Mouse (Mus musculus) stomach, postnatal 0 days (tissue): ENCODE results near the gene Urm1. TPM values are rescaled to one million over a fixed set of nuclear protein-coding genes. Genes with fewer than 3 reads are reported as not detected.

ENCODE experiments used
- ATAC-seq: fragments of 200-750 bp; cut with Nextera tagmentation; 2 replicates; pipeline ENCODE4 v1.8.0; 2017; ENCODE audit not compliant: low FRiP score, low TSS enrichment
- DNase-seq: peaks from one replicate; pipeline ENCODE4 v3.0.0-alpha.2; 2016; ENCODE audit warnings: low spot score
- H3K27ac ChIP-seq: fragments of 300-500 bp; sonication (generic); replicated peaks from 2 replicates; pipeline ENCODE4 v1.5.1; 2014; ENCODE audit warnings: mild to moderate bottlenecking, control low read depth
- H3K27me3 ChIP-seq: fragments of 300-500 bp; sonication (generic); 2 replicates; pipeline ENCODE4 v1.6.1; 2014; ENCODE audit warnings: low read length; ENCODE audit not compliant: control insufficient read depth, insufficient read depth
- H3K36me3 ChIP-seq: fragments of 300-500 bp; sonication (generic); 2 replicates; pipeline ENCODE4 v1.6.1; 2014; ENCODE audit warnings: low read length, mixed read lengths; ENCODE audit not compliant: control insufficient read depth, insufficient read depth
- H3K4me1 ChIP-seq: fragments of 300-500 bp; sonication (generic); replicated peaks from 2 replicates; pipeline ENCODE4 v1.6.1; 2014; ENCODE audit warnings: antibody characterized with exemption; ENCODE audit not compliant: control insufficient read depth, insufficient read depth
- H3K4me2 ChIP-seq: fragments of 300-500 bp; sonication (generic); replicated peaks from 2 replicates; pipeline ENCODE4 v1.6.1; 2014; ENCODE audit warnings: low read depth, mild to moderate bottlenecking, control low read depth, moderate library complexity
- H3K4me3 ChIP-seq: fragments of 300-500 bp; sonication (generic); 2 replicates; pipeline ENCODE4 v1.5.1; 2014; ENCODE audit warnings: low read depth, low read length, control low read depth
- H3K9ac ChIP-seq: fragments of 300-500 bp; sonication (generic); 2 replicates; pipeline ENCODE4 v1.6.1; 2014; ENCODE audit warnings: mild to moderate bottlenecking, low read length, control low read depth, mixed read lengths
- H3K9me3 ChIP-seq: fragments of 300-500 bp; sonication (generic); 2 replicates; pipeline ENCODE4 v1.6.1; 2016; ENCODE audit warnings: low read length; ENCODE audit not compliant: control insufficient read depth
- CTCF ChIP-seq: IDR thresholded peaks from 2 replicates; pipeline ENCODE4 v1.5.1; 2016; ENCODE audit warnings: antibody characterized with exemption, low read depth, mild to moderate bottlenecking, moderate library complexity
- EP300 ChIP-seq: optimal IDR thresholded peaks from 2 replicates; pipeline ENCODE3; 2016; ENCODE audit warnings: antibody characterized with exemption
- WGBS: fragments of 180-500 bp; shearing (Covaris S2); extraction: QIAGEN DNeasy Blood & Tissue Kit; methylation state at CpG from one replicate; pipeline ENCODE4 v1.1.7; 2014; 5-methylcytosine and 5-hydroxymethylcytosine counted together
- polyA plus RNA-seq: library from polyadenylated mRNA; unstranded; fragments of >200 nt; fragmentation: Nextera tagmentation; extraction: Ambion mirVana; gene quantifications from 2 replicates; pipeline ENCODE4 v1.2.1, GENCODE M21; 2015

Gene Urm1
- polyA plus RNA-seq, 1 experiment from 2014 or later: 16.2 TPM

DNA sequence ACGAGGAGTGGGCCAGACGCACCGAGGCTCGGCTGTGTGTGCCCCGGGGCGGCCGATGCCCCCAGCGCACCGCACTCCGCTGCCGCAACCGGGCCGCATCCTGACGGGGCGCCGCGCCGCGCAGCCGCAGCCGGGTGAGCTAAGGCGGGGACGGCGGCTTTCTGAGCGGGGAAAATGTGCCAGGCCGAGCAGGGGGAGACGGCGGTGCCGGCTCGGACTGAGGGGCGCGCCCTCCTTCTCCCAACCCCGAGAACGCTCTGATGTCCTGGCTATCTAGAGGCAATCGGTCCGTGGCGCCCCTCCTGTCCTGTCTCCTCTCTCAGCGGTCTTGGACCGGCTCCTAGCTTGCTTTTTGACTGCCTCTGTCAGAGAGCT lies 17.1 kb upstream of the Urm1 start:
- peak overlapping the region; percentile 89 for H3K9ac ChIP-seq
- peaks cover 18% of the 10 kb centered on the region for H3K36me3 ChIP-seq
- TF ChIP-seq EP300 (no peak), CTCF (no peak)
- H3K9me3 ChIP-seq: no peaks in the 10 kb centered on the region
- no peak for DNase-seq
- H3K27me3 ChIP-seq: no peaks in the 10 kb centered on the region
- H3K4me2 ChIP-seq: peak overlapping the region; percentile 87
- peak overlapping the region; percentile 84 for H3K4me3 ChIP-seq
- peaks cover 2% of the 10 kb centered on the region; the same call in 1 of the 2 replicates for H3K4me1 ChIP-seq
- under 1% methylated on average over 31 of the region's 39 CpGs for WGBS
- peak overlapping the region; percentile 87 for H3K27ac ChIP-seq
- no peak for ATAC-seq

DNA sequence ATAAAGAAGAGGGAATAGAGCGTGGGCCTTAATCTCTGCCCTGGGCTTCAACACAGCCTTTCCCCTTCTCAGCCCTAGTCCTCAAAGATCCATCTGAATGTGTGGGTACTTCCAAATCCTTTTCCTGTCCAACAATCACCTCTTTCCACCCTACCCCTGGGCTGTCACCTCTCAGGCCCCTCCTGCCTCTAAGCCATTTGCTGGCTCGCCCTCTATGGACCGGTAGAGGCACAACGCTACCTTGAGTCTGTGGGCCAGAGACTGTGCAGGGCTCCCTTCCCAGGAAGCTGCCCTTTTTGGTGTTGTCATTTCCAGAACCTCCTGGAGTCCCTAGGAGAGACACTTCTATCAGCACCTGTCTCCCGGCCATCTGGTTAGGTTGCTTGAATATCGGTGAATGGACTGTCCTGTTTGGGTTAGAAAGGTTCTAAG lies 16.5 kb upstream of the Urm1 start:
- DNase-seq: peak; percentile 62
- Histone ChIP-seq H3K9ac (peak overlapping the region; percentile 89), H3K27me3 (no peaks in the 10 kb centered on the region), H3K4me1 (peaks cover 2% of the 10 kb centered on the region; the same call in 1 of the 2 replicates), H3K36me3 (peaks cover 21% of the 10 kb centered on the region), H3K4me3 (peak overlapping the region; percentile 84), H3K9me3 (no peaks in the 10 kb centered on the region), H3K4me2 (peak overlapping the region; percentile 87), H3K27ac (peak overlapping the region; percentile 87; the same call in 1 of the 2 replicates)
- no peak for TF ChIP-seq EP300
- TF ChIP-seq CTCF: peak; percentile 68
- WGBS: 18% methylated on average over 6 of the region's 6 CpGs
- ATAC-seq: peak; percentile 16; the same call in 1 of the 2 replicates

DNA sequence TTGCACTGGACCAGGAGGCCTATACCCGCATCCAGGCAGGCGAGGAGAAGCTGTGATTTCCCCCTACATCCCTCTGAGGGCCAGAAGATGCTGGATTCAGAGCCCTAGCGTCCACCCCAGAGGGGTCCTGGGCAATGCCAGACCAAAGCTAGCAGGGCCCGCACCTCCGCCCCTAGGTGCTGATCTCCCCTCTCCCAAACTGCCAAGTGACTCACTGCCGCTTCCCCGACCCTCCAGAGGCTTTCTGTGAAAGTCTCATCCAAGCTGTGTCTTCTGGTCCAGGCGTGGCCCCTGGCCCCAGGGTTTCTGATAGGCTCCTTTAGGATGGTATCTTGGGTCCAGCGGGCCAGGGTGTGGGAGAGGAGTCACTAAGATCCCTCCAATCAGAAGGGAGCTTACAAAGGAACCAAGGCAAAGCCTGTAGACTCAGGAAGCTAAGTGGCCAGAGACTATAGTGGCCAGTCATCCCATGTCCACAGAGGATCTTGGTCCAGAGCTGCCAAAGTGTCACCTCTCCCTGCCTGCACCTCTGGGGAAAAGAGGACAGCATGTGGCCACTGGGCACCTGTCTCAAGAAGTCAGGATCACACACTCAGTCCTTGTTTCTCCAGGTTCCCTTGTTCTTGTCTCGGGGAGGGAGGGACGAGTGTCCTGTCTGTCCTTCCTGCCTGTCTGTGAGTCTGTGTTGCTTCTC lies 4.0 kb upstream of the Urm1 start:
- WGBS: 81% methylated on average over 11 of the region's 11 CpGs
- H3K9ac ChIP-seq: no peak overlapping the region
- no peaks in the 10 kb centered on the region for H3K9me3 ChIP-seq
- H3K4me2 ChIP-seq: no peak overlapping the region
- H3K36me3 ChIP-seq: peaks cover 21% of the 10 kb centered on the region
- TF ChIP-seq CTCF (no peak), EP300 (no peak)
- no peaks in the 10 kb centered on the region for H3K27me3 ChIP-seq
- 0 out of 2 replicates have a peak overlapping the region, but pooled peaks have one; percentile 40 for H3K27ac ChIP-seq
- H3K4me3 ChIP-seq: no peak overlapping the region
- ATAC-seq: no peak
- DNase-seq: no peak
- 0 out of 2 replicates have a peak, but pooled peaks cover 2% of the 10 kb centered on the region for H3K4me1 ChIP-seq

DNA sequence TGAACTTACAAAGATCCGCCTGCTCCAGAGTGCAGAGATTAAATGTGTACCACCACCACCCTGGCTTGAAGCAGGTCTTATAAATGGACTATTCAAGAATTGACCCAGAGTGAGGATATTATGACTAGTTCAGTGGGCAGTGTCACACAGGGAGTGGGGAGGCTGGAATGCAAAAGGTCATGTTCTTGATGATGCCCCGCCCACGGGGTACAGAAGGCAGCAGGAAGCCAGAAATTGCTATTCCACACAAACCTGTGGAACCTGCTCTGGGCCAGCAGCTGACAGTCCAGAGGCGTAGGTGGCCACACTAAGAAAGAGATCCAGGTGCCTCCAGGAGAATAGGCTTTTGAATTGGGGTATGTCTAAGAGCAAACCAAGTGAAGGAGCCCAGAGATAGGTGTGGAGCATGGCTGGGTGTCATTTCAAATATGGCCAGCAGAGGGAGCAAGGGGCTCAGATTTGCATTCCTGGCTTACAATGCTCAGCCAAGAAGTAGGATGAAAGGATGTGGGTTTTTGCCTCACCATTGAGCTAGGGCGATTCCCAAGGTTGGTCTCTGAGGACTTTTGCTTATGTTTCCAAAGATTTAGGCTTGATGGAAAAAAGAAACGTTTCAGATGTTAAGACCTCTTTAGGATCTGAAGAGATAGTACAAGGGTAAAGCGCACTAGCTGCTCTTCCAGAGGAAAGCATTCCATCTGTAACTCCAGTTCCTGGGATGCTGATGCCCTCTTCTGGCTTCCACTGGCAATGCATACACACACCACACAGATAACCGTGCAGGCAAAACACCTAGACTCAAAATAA lies 2.2 kb upstream of the Urm1 start:
- no peak for TF ChIP-seq EP300
- TF ChIP-seq CTCF: peak; percentile 79
- Histone ChIP-seq H3K9ac (no peak overlapping the region), H3K4me2 (no peak overlapping the region; the same call in 1 of the 2 replicates), H3K4me3 (no peak overlapping the region), H3K27me3 (no peaks in the 10 kb centered on the region), H3K36me3 (peaks cover 12% of the 10 kb centered on the region), H3K27ac (peak overlapping the region; percentile 70), H3K4me1 (0 out of 2 replicates have a peak, but pooled peaks cover 2% of the 10 kb centered on the region), H3K9me3 (no peaks in the 10 kb centered on the region)
- peak; percentile 86 for DNase-seq
- 29% methylated on average over 8 of the region's 8 CpGs for WGBS
- ATAC-seq: peak; percentile 76

DNA sequence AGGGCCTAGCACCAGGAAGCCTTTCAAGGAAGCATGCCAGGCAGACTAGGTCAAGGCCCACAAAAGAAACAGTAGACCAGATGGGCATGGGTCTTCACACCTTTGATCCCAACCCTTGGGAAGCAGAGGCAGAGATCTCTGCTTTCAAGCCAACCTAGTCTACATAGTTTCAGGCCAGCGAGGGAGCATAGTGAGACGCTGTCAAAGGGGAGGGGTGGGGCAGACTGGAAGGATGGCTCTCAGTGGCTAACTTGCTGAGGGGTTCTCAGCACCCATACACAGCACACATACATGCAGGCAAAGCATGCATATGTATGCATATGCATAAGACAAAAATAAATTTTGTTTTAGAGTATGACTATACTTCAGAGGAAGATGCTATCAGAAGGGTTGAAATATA lies 512 bp upstream of the Urm1 start:
- no peaks in the 10 kb centered on the region for H3K27me3 ChIP-seq
- no peaks in the 10 kb centered on the region for H3K9me3 ChIP-seq
- no peak for DNase-seq
- 27% methylated on average over 2 of the region's 2 CpGs for WGBS
- H3K36me3 ChIP-seq: peaks cover 6% of the 10 kb centered on the region; the same call in 1 of the 2 replicates
- H3K4me2 ChIP-seq: peak overlapping the region; percentile 76; the same call in 1 of the 2 replicates
- TF ChIP-seq EP300: no peak
- 0 out of 2 replicates have a peak, but pooled peaks cover 2% of the 10 kb centered on the region for H3K4me1 ChIP-seq
- no peak for ATAC-seq
- H3K4me3 ChIP-seq: no peak overlapping the region
- H3K27ac ChIP-seq: no peak overlapping the region
- no peak overlapping the region for H3K9ac ChIP-seq
